Mouse (Mus musculus) liver, adult (tissue): ENCODE results near the gene Spata3.

Experiments
- GATA4 ChIP-seq: IDR thresholded peaks from 2 replicates; pipeline ENCODE4 v1.6.1; 2014; ENCODE audit warnings: mild to moderate bottlenecking, low read length; ENCODE audit not compliant: insufficient replicate concordance

Spata3 gene

DNA sequence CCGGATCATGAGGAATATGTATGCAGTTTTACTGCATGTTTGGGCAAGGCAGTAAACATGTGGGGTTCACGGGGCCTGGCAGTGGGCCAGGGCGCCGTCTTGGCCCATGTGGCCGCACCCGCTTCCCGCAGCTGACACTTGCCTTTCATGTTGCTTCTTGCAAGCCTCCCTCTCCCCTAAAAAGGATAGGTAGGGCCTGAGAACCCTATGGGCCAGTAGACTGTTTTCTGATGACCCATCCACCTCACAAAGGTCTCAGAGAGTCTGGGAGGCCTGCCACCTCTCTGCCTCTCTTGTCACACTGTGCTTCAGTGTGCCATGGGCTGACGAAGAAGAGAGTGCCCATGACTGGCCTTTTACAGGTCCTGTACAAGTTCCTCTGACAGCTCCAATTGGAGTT is at the start of gene Spata3:
Gene Spata3 (plus strand): TSS at position 301 of the 400 bp plus-strand sequence.
- TF ChIP-seq GATA4, result no peak

DNA sequence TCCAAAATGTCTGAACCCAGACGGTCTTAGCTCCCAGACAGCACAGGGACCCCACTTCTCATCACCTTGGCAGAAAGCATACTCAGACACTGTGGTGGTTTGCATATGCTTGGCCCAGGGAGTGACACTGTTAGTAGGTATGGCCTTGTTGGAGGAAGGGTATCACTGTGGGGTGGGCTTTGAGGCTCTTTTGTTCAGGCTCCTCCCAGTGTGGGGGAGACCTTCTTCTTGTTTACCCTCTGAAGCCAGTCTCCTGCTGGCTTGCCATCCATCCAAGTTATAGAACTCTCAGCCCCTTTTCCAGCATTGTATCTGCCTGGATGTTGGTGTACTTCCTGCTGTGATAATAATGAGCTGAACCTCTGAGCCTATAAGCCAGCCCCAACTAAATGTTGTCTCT is 47.5 kb upstream of the Spata3 start:
- TF ChIP-seq GATA4, result no peak

DNA sequence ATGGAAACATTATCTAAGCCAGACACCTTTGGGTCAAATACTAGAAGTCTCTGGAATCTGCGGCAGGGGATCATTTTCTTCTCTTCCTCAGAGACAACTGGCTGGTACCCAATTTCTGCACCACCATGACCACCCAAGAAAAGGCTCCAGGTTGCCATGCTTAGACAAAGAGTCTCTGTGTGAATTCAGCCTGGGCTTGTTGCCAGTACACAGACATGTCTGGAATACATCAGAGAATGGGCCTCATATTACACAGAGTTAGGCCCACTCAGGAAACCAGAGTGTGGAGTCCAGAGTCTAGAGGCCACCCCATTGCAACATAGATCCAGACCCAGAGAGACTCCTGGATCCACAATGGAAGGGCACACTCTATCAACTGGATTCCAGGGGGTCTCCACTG is 47.1 kb upstream of the Spata3 start:
- no peak for TF ChIP-seq GATA4

DNA sequence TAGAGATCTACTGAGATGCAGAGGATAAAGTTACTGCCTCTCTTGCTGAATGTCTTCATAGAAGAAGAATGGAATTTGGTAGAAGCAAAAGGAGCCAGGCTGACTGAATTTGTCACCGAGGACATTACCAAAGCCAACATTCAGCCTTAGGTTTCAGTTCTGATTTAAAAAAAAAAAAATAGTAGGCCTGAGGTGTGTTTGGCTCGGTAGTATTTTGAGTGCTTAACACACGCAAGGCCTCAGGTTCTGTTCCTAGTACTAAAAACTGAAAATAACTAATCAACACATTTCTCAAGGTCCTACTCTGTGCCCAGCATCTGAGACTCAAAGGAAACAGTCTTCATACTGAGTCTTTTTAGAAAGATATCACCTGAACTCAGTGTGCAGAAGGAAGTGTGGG is 45.5 kb upstream of the Spata3 start:
- TF ChIP-seq GATA4, result no peak

DNA sequence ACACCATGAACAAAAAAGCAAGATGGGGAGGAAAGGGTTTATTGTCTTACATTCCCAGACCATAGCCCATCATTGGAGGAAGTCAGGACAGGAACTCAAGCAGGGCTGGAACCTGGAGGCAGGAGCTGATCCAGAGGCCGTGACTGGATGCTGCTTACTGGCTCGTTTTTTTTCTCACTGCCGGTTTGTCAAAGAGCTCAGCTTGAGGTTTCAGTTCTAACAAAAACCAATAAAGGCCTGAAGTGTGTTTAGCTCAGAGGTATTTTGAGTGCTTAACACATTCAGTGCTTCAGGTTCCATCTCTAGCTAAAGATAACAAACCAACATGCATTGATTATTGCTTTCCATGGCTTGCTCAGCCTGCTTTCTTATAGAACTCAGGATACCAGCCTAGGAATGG is 44.3 kb upstream of the Spata3 start:
- TF ChIP-seq GATA4, result no peak

- no peak for TF ChIP-seq GATA4
These were observed 43.1 kb upstream of the Spata3 start for GRCm38 (mm10) chr1:85973468-85973877.

DNA sequence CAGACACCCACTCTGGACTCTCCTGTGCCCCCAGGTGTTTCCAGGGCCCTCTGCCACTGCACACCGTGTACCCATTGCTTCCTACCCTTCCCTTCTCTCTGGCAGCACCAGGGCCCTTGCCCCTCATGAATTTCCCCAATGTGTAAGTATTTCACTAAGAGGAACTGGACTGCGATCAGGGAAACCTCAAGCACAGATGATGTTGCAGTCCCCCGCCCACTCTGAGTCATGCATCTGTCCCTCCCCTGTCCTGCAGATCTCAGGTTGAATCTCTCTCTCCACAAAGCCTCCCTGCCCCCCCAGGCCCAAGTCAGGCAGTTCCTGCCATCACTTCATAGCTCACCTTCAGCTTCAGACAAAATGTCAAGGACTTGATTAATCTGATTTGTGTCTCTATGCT is 38.9 kb upstream of the Spata3 start:
- TF ChIP-seq GATA4, result no peak

DNA sequence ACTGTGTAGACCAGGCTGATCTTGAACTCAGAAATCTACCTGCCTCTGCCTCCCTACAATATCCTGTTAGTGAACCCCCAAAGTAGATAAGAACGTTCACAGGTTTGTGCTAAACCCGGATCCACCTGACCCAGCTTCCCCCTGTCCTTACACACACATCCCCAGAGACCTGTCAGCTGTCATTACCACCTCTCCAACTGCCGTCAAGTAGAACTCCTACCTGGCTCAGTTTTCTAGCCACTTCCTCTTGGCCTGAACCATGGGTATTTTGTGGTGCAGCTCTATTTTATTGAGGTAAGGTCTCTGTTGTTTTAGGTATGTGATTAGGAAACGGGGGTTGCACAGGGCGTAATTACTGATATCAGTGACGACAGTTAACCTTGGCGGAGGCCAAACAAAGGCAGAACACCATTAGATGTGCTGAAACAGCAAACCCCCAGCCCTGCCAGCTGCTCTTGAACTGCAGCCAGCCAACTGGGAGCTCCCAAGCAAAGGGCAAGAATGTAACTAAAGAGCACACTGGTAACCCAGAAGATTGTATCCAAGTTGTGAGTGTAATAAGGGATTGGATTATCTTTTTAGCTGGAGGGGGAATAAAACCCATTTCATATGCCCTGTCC is 34.8 kb upstream of the Spata3 start:
- no peak for TF ChIP-seq GATA4

DNA sequence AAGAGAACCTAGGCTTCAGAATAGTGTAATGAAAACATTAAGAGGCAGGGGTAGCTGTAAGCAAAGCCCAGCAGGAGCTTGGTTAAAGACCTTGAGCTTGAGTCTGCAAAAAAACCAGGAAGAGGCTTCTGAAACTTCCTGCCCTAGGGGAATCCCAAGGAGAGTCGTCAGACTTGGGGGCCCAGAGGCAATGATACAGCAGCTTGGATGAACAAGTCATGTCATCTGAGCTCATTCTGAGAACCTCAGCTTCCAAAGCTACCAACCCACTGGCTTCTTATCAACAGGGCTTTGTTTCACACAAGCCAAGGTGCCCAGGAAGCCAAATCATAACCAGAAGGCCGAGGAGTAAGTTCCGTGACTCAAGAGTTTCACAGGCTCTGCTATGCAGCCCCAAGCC is 30.8 kb upstream of the Spata3 start:
- no peak for TF ChIP-seq GATA4

GRCm38 (mm10) chr1:85988351-85988750 is 28.3 kb upstream of the Spata3 start:
- TF ChIP-seq GATA4, result no peak

DNA sequence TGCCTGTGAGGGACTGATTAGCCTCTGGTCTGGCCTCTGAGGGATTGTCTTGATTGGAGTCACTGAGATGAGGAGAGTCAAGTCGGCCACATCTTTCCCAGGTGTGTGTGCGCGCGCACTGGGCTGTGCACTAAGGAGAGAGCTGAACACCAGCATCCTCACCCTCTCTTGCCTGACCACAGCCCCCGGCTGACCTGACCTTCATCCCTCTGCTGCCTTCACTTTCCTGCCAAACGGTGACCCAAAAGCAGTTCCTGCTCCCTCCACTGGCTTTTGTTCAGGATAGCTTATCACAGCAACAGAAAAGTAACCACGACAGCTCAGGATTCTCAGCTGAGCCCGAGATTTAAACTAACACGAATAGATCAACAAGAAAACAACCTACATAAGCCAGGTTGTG is 24.4 kb upstream of the Spata3 start:
- TF ChIP-seq GATA4, result no peak

DNA sequence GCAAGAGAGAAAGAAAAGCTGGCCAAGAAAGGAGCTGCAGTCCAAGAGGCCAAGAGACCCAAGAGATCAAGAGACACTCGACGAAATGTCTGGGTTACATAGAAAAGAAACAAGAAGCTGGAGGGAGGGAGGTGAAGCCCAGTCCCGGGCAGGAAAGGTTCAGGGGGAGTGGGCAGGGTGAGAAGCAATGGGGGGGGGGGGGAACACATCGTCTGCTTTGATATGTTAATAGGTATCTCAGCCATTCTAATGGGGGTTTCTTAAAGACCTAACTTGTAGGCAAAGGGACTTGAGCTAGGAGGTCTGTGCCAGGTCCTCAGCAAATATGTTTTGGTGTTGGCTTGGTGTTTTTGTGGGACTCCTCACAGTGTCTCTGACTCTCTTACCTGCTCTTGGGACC is 23.1 kb upstream of the Spata3 start:
- TF ChIP-seq GATA4, result no peak

GRCm38 (mm10) chr1:85997221-85997620 is 19.4 kb upstream of the Spata3 start:
- TF ChIP-seq GATA4, result no peak

DNA sequence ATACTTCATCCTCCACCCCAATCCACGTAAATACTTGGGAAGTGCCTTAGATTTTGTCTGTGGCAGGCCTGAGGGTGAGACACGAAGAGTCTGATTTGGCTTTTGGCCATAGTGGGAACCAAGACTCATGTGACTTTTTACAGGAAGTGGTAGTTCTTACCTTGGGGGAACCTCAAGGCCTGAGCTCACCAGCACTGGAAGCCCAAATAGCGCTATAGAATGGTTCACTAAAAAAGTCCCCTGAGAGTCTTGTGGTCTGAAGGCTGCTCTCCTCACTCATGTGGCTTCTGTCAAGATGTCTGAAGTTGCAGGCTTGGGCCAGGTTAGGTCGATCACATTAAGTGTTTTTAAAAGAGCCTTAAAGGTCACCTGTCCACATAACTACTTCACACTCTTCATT is 18.6 kb upstream of the Spata3 start:
- no peak for TF ChIP-seq GATA4

DNA sequence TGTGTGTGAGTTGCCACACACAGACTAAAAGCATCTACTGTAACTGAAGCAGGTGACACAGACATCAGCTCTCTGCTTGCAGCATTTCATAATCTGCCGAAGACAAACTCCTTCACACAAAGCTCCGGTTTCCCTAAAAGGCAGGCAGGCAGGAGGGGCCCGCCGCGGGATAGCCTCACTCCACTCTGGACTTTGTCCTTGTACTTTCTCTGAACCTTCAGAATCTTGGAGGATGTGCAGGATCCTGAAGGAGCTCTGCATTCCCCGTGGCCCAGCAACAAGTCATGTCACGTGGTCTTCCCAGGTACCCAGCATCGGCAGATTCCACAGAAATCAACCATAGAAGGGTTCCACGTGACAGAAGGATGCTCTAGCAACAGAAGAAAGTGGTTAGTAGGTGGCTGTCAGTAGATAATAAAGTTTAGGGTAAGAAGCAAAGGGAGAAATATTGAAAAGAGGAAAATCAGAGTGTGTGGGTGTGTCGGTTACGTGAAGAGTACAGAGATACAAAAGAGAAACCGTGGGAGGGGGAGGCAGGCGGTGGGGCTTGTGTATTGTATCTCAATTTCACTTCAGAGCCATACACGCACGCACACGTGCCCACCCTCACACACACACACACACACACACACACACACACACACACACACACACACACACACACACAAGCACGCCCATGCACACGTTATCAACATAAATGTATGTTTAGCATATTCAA is 16.6 kb upstream of the Spata3 start:
- no peak for TF ChIP-seq GATA4

GRCm38 (mm10) chr1:86005540-86005939 is 11.1 kb upstream of the Spata3 start:
- TF ChIP-seq GATA4, result no peak

- no peak for TF ChIP-seq GATA4
These were observed 10.6 kb upstream of the Spata3 start for GRCm38 (mm10) chr1:86006040-86006439.

DNA sequence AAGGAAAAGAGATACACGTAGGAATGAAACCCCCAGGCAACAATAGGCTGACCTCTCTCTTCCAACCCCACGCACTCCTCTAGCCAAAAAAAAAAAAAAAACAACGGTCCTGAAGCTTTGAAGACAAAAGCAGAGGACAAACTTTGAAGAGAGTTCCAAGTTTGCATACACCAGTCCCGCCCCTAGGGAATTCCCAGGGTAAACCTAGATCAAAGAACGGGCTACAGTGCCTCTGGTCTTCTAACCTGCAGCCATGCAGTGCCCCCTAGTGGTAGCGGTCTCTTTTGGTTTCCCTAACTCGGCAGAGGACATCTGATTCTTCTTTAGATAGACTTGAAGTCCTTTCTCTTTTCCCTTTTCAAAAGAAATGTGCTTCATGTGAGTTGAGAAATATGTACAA is 8.8 kb upstream of the Spata3 start:
- no peak for TF ChIP-seq GATA4
